Mouse (Mus musculus) testis, adult 2 months (tissue): ENCODE results near the gene Nkain2.

ENCODE experiments used
- CTCF ChIP-seq: fragments of 200-500 bp; IDR thresholded peaks from 2 replicates; pipeline ENCODE4 v1.5.1; 2012; ENCODE audit warnings: low read depth, mild to moderate bottlenecking, inconsistent platforms, low read length, moderate library complexity; ENCODE audit not compliant: control insufficient read depth, insufficient read depth, insufficient replicate concordance
- POLR2A ChIP-seq: fragments of 200-500 bp; IDR thresholded peaks from 2 replicates; pipeline ENCODE4 v1.6.1; 2012; ENCODE audit warnings: low read depth, mild to moderate bottlenecking, inconsistent platforms, low read length, moderate library complexity; ENCODE audit not compliant: control insufficient read depth

GRCm38 (mm10) chr10:31978387-31978786 lies 911.9 kb downstream of the Nkain2 start:
- TF ChIP-seq CTCF (no peak), POLR2A (no peak)
